Mouse (Mus musculus) stomach, postnatal 0 days (tissue): ENCODE data around the gene Cryga.

Experiments
- CTCF ChIP-seq: IDR thresholded peaks from 2 replicates; pipeline ENCODE4 v1.5.1; 2016; ENCODE audit warnings: antibody characterized with exemption, low read depth, mild to moderate bottlenecking, moderate library complexity
- EP300 ChIP-seq: optimal IDR thresholded peaks from 2 replicates; pipeline ENCODE3; 2016; ENCODE audit warnings: antibody characterized with exemption

DNA sequence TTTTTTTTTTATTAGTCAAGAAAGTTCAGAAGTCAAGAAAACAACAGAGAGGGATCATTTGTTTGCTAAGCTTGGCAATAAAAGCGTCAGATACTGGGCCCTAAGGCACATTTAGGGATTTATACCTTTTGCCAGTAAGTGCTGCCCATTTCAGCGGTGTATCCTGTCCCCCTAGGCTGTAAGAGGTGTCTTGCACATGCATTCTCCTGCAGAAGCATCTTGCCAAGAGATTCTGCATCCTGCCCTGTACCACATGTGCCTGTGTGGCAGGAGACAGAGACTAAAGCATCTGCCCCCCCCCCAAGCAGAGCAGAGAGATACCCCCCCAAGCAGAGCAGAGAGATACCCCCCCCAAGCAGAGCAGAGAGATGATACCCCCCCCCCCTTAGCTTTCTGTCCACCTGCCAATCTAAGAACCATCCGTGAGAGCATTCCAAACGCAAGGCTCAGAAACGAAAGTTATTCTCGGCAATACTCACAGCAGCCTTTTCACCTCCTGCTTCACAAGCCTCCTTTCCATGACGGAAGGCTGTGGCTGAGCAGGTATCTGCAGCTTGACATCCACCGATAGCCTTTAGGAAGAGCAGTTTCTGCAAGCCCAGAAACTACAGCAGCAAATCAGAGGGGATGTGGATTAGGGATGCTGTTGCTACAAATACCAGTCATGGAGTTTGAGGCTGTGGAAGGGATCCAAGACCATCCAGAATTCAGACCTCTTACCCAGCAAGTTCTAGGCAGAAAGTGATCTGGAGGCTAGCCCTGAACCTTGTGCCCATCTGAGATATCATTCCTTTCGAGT is 19.6 kb upstream of the Cryga start, which contains the start of gene D630023F18Rik:
- no peak for TF ChIP-seq CTCF
- TF ChIP-seq EP300 = no peak
